Mouse (Mus musculus) ES-Bruce4 (cell line): Measurements from ENCODE around the gene Cadm3. TPM values are rescaled to one million over a fixed set of nuclear protein-coding genes. Genes with fewer than 3 reads are reported as not detected.

Experiments
- H3K27ac ChIP-seq: 2 replicates; pipeline ENCODE4 v1.5.1; 2012; ENCODE audit warnings: low read length, inconsistent platforms; ENCODE audit not compliant: insufficient read depth
- H3K27me3 ChIP-seq: 2 replicates; pipeline ENCODE4 v1.6.1; 2012; ENCODE audit warnings: mild to moderate bottlenecking, low read length, inconsistent platforms; ENCODE audit not compliant: control insufficient read depth, poor library complexity, insufficient read depth, severe bottlenecking
- H3K36me3 ChIP-seq: 2 replicates; pipeline ENCODE4 v1.6.1; 2012; ENCODE audit warnings: inconsistent platforms, mild to moderate bottlenecking, low read length, moderate library complexity; ENCODE audit not compliant: control insufficient read depth, poor library complexity, insufficient read depth, severe bottlenecking
- H3K4me1 ChIP-seq: one replicate; pipeline ENCODE4 v1.8.1; 2011; ENCODE audit warnings: low read length; ENCODE audit not compliant: control insufficient read depth, insufficient read depth
- H3K4me3 ChIP-seq: 2 replicates; pipeline ENCODE4 v1.5.1; 2011; ENCODE audit warnings: low read depth, mild to moderate bottlenecking, low read length
- H3K9ac ChIP-seq: 2 replicates; pipeline ENCODE4 v1.6.1; 2012; ENCODE audit warnings: low read depth, mild to moderate bottlenecking, inconsistent platforms; ENCODE audit not compliant: poor library complexity, severe bottlenecking
- H3K9me3 ChIP-seq: replicated peaks from 2 replicates; pipeline ENCODE4 v1.6.1; 2012; ENCODE audit warnings: mild to moderate bottlenecking, low read length, inconsistent platforms; ENCODE audit not compliant: control insufficient read depth, poor library complexity, insufficient read depth, severe bottlenecking
- CTCF ChIP-seq: IDR thresholded peaks from one replicate; pipeline ENCODE4 v1.8.1; 2011; ENCODE audit warnings: low read depth, low read length
- EP300 ChIP-seq: IDR thresholded peaks from 2 replicates; pipeline ENCODE4 v1.6.1; 2011; ENCODE audit warnings: low read depth, low read length; ENCODE audit not compliant: insufficient read depth
- POLR2A ChIP-seq: IDR thresholded peaks from one replicate; pipeline ENCODE4 v1.8.1; 2011; ENCODE audit warnings: low read length; ENCODE audit not compliant: insufficient read depth
- polyA plus RNA-seq: library from polyadenylated mRNA; stranded (reverse); fragments of >200 nt; gene quantifications from 2 replicates; pipeline ENCODE4 v1.2.4, GENCODE M21; 2011; ENCODE audit warnings: low read depth; ENCODE audit not compliant: missing spikeins, insufficient read depth, insufficient read length

Gene Cadm3
- polyA plus RNA-seq, 1 experiment: 0.70 TPM

GRCm38 (mm10) chr1:173363436-173363835 is 4.1 kb downstream of the Cadm3 start:
- Histone ChIP-seq H3K27ac (no peak overlapping the region), H3K9me3 (no peaks in the 10 kb centered on the region), H3K4me1 (no peaks in the 10 kb centered on the region), H3K36me3 (no peaks in the 10 kb centered on the region), H3K27me3 (peaks cover 7% of the 10 kb centered on the region), H3K4me3 (no peak overlapping the region), H3K9ac (no peak overlapping the region)
- TF ChIP-seq POLR2A (no peak), EP300 (no peak), CTCF (no peak)

GRCm38 (mm10) chr1:173361651-173362050 is 5.8 kb downstream of the Cadm3 start:
- no peak overlapping the region for H3K4me3 ChIP-seq
- H3K27me3 ChIP-seq: peaks cover 7% of the 10 kb centered on the region; the same call in 1 of the 2 replicates
- no peak overlapping the region for H3K27ac ChIP-seq
- no peak for TF ChIP-seq POLR2A
- no peak for TF ChIP-seq CTCF
- TF ChIP-seq EP300: no peak
- no peaks in the 10 kb centered on the region for H3K36me3 ChIP-seq
- H3K9ac ChIP-seq: no peak overlapping the region
- no peaks in the 10 kb centered on the region for H3K9me3 ChIP-seq
- H3K4me1 ChIP-seq: no peaks in the 10 kb centered on the region

DNA sequence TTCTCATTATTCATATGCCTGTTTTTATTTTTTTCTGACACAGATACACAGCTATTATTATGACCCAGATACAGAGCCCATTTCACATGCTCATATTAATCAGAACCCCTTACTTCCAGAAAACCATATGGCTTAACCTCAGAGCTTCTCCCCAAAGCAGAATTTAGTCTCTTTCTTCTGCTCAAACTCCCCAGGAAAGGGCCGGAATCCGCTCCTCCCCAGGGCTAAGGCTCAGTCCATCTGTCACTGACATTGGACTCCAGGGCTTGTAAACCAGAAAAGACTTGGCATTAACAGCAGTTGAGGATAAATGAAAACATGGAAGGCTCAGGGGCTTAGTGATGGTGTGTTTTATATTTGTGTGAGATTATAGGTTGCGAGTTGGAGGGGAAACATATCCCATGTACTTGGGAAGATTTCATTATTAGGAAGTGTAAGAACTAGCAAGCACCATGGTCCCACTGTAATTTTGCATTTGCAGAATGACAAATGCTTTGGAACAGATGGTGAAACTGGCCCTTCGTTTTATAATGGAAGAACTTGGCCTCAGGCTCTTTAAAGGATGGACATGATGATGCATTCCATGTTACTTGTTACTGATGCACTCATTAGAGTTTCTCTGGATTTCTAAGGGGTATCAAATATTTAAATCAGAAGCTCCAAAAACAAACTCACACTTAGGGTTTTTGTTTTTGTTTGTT is 7.8 kb downstream of the Cadm3 start:
- no peak overlapping the region for H3K9ac ChIP-seq
- no peak overlapping the region for H3K4me3 ChIP-seq
- no peaks in the 10 kb centered on the region for H3K4me1 ChIP-seq
- H3K36me3 ChIP-seq: no peaks in the 10 kb centered on the region
- no peaks in the 10 kb centered on the region for H3K9me3 ChIP-seq
- TF ChIP-seq POLR2A (no peak), EP300 (no peak), CTCF (no peak)
- H3K27ac ChIP-seq: no peak overlapping the region
- no peaks in the 10 kb centered on the region for H3K27me3 ChIP-seq

GRCm38 (mm10) chr1:173357799-173358198 is 9.7 kb downstream of the Cadm3 start:
- no peak overlapping the region for H3K27ac ChIP-seq
- TF ChIP-seq EP300 (no peak), POLR2A (no peak), CTCF (no peak)
- H3K9ac ChIP-seq: no peak overlapping the region
- H3K9me3 ChIP-seq: no peaks in the 10 kb centered on the region
- H3K4me1 ChIP-seq: no peaks in the 10 kb centered on the region
- H3K4me3 ChIP-seq: no peak overlapping the region
- H3K27me3 ChIP-seq: no peaks in the 10 kb centered on the region
- H3K36me3 ChIP-seq: no peaks in the 10 kb centered on the region

DNA sequence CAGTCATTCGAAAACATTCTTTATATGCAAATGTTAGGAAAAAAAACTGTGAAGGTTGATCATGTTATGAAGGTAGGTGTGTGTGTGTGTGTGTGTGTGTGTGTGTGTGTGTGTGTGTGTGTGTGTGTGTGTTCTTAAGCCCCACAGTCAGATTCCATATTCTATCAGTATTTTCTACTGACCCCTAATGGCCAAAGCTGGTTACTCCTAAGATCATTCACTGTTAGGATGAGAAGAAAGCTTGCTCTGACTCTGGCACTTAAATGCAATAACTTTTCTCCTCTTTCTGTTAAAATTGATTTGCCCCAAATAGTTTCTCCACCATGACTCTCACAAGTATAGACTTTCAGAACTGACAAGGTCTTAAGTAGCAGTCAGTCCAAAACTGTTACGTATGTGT is 10.8 kb downstream of the Cadm3 start:
- Histone ChIP-seq H3K27me3 (no peaks in the 10 kb centered on the region), H3K9me3 (no peaks in the 10 kb centered on the region), H3K27ac (no peak overlapping the region), H3K36me3 (no peaks in the 10 kb centered on the region), H3K9ac (no peak overlapping the region), H3K4me1 (no peaks in the 10 kb centered on the region), H3K4me3 (no peak overlapping the region)
- TF ChIP-seq POLR2A (no peak), CTCF (no peak), EP300 (no peak)

DNA sequence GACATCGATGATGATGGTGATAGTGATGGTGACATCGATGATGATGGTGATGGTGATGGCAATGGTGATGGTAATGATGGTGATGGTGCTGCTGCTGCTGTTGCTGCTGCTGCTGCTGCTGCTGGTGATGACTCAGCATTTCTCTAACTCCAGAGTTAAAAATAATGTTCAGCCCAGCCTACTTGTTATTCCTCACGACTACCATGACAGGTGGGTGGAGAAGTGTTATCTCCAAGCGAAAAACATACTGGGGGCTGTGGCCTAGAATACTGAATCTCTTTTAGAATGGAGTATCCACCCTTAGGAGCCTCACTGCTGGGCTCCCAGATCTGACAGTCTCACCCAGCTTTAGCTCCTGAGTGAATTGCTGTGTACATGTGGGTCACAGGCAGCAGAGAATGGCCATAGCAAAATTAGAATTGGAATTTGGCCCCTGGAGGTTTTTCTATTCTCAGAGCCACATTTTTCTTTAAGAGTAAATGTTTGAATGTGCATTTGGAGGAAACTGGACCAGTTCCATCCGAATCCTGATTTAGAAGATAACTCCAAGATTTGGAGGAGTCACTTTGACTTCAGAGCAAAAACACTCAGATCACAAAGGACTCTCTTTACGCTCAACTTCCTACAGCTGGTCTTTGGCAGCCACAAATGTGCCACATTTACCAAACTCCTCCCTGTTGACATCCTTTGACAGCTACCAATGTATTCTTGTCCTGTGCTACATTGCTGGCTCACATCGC is 12.2 kb downstream of the Cadm3 start:
- H3K4me1 ChIP-seq: no peaks in the 10 kb centered on the region
- H3K27ac ChIP-seq: no peak overlapping the region
- no peaks in the 10 kb centered on the region for H3K9me3 ChIP-seq
- no peak overlapping the region for H3K4me3 ChIP-seq
- no peaks in the 10 kb centered on the region for H3K27me3 ChIP-seq
- H3K36me3 ChIP-seq: no peaks in the 10 kb centered on the region
- H3K9ac ChIP-seq: no peak overlapping the region
- TF ChIP-seq EP300 (no peak), CTCF (no peak), POLR2A (no peak)
